Comparison of ENCODE assay signal across 24 mouse cellular contexts in the genomic region with DNA sequence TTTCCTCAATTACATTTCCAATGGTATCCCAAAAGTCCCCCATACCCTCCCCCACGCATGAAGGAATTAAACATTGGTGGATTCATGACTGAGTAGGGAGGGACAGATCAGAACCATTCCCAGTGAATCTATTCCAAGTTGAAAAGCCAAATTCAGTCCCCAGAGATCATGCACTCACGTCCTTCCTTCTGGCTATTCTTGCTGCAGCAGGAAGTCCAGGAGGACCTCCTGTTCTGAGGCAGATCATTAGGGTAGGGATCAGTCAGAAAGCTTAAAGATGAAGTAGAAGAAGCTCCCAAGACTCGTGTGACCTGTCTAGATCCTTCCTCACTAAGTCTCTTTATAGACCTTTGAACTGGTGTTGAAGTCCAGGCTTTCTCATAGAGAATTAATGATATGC.
DNase-seq lines count a peak whose midpoint lies in the region; ATAC-seq and TF ChIP-seq lines count a peak whose summit lies in the region.
"Had no signal": no experiment of that assay in that cellular context is flagged by ENCODE, and none has a peak within 500 bp of the region (broad histone marks: within the 10 kb centered on the region; RNA-seq: fewer than 3 reads in every experiment).

No protein-coding gene starts in this region.

- WGBS in heart, embryonic 11.5 days (ENCODE audit: insufficient replicate concordance): 55% methylated on average over 3 of the region's 3 CpGs
- WGBS in kidney, embryonic 14.5 days: 68% methylated on average over 3 of the region's 3 CpGs
- 53% methylated on average over 3 of the region's 3 CpGs for WGBS in heart, postnatal 0 days

- H3K4me2 ChIP-seq in heart, embryonic 11.5 days: no peak overlapping the region
- no peak overlapping the region for H3K4me2 ChIP-seq in kidney, embryonic 14.5 days (replicated peaks; ENCODE audit: low read depth, low read length)
- no peak overlapping the region for H3K4me2 ChIP-seq in heart, postnatal 0 days (ENCODE audit: low read depth, low read length)
- H3K4me2 ChIP-seq: hindbrain, embryonic 12.5 days; limb, embryonic 12.5 days; liver, embryonic 13.5 days; midbrain, embryonic 15.5 days; neural tube, embryonic 13.5 days had no signal

- no peaks in the 10 kb centered on the region for H3K36me3 ChIP-seq in heart, embryonic 11.5 days (ENCODE audit: control insufficient read depth, insufficient read depth, low read length)
- no peaks in the 10 kb centered on the region for H3K36me3 ChIP-seq in kidney, embryonic 14.5 days (ENCODE audit: control insufficient read depth, insufficient read depth, low read length)
- H3K36me3 ChIP-seq in heart, postnatal 0 days (replicated peaks; ENCODE audit: control insufficient read depth, insufficient read depth, low read length): no peaks in the 10 kb centered on the region
- H3K36me3 ChIP-seq: forebrain, embryonic 10.5 days; hindbrain, embryonic 12.5 days; limb, embryonic 12.5 days; liver, embryonic 13.5 days; midbrain, embryonic 15.5 days; neural tube, embryonic 13.5 days had no signal

- ATAC-seq in heart, embryonic 11.5 days (replicated peaks; ENCODE audit: insufficient number of reproducible peaks, low FRiP score, low TSS enrichment): no peak
- no peak for ATAC-seq in kidney, embryonic 14.5 days (ENCODE audit: low FRiP score, low TSS enrichment)
- peak; percentile 41; the same call in 1 of the 2 replicates for ATAC-seq in heart, postnatal 0 days (ENCODE audit: insufficient read depth, low read depth)
- ATAC-seq: forebrain, embryonic 16.5 days; intestine, postnatal 0 days; midbrain, embryonic 15.5 days had no signal

- no peak overlapping the region for H3K27ac ChIP-seq in heart, embryonic 11.5 days (ENCODE audit: low read depth, low read length)
- no peak overlapping the region for H3K27ac ChIP-seq in kidney, embryonic 14.5 days (ENCODE audit: low read depth, low read length)
- 0 out of 2 replicates have a peak overlapping the region, but pooled peaks have one; percentile 6 for H3K27ac ChIP-seq in heart, postnatal 0 days (ENCODE audit: low read depth)
- H3K27ac ChIP-seq: forebrain, embryonic 10.5 days; hindbrain, embryonic 12.5 days; limb, embryonic 12.5 days; liver, embryonic 13.5 days; midbrain, embryonic 15.5 days; neural tube, embryonic 13.5 days had no signal

- no peaks in the 10 kb centered on the region for H3K27me3 ChIP-seq in heart, embryonic 11.5 days (ENCODE audit: control insufficient read depth, insufficient read depth, low read length)
- H3K27me3 ChIP-seq in kidney, embryonic 14.5 days (ENCODE audit: control insufficient read depth, insufficient read depth, low read length): no peaks in the 10 kb centered on the region
- no peaks in the 10 kb centered on the region for H3K27me3 ChIP-seq in heart, postnatal 0 days (ENCODE audit: control insufficient read depth, insufficient read depth, low read length)
- H3K27me3 ChIP-seq: hindbrain, embryonic 12.5 days; limb, embryonic 12.5 days; liver, embryonic 13.5 days; megakaryocyte, embryonic 14.5 days; midbrain, embryonic 15.5 days; neural tube, embryonic 13.5 days had no signal

- no peaks in the 10 kb centered on the region for H3K9me3 ChIP-seq in heart, embryonic 11.5 days (replicated peaks; ENCODE audit: control insufficient read depth, low read length)
- no peaks in the 10 kb centered on the region for H3K9me3 ChIP-seq in kidney, embryonic 14.5 days (ENCODE audit: control insufficient read depth, low read length)
- no peaks in the 10 kb centered on the region for H3K9me3 ChIP-seq in heart, postnatal 0 days (replicated peaks; ENCODE audit: control insufficient read depth, low read length)
- H3K9me3 ChIP-seq: forebrain, embryonic 10.5 days; hindbrain, embryonic 12.5 days; limb, embryonic 12.5 days; liver, embryonic 13.5 days; megakaryocyte, embryonic 14.5 days; midbrain, embryonic 15.5 days; neural tube, embryonic 13.5 days had no signal

- H3K4me3 ChIP-seq in heart, embryonic 11.5 days (ENCODE audit: low read depth, low read length): no peak overlapping the region
- no peak overlapping the region for H3K4me3 ChIP-seq in kidney, embryonic 14.5 days (ENCODE audit: low read length)
- H3K4me3 ChIP-seq in heart, postnatal 0 days (ENCODE audit: low read depth, low read length): no peak overlapping the region
- H3K4me3 ChIP-seq: forebrain, embryonic 10.5 days; hindbrain, embryonic 12.5 days; limb, embryonic 12.5 days; liver, embryonic 13.5 days; midbrain, embryonic 15.5 days; myocyte; neural tube, embryonic 13.5 days had no signal

- no peak for TF ChIP-seq EP300 in heart, postnatal 0 days (IDR thresholded peaks at IDR 0.05; ENCODE audit: low read depth)

- TF ChIP-seq CTCF in heart, postnatal 0 days (IDR thresholded peaks at IDR 0.05; ENCODE audit: low read depth): no peak

- peak; percentile 98 for DNase-seq in heart, adult 11 months
- peak; percentile 16 to 55 for DNase-seq in kidney, postnatal 36 days
- no peak for DNase-seq in heart, postnatal 0 days (ENCODE audit: low spot score)
- peak; percentile 12 for DNase-seq in heart, postnatal 4 days
- no peak for DNase-seq in embryo, embryonic 9.5 days (ENCODE audit: extremely low spot score)
- no peak for DNase-seq in lung, postnatal 10 days
- DNase-seq: adrenal gland, postnatal 25 days; cerebellum, adult 11 months; cerebellum, adult 9-11 months; liver, embryonic 13.5 days; lung, adult 2 months; retina, postnatal 1 day; thymus, postnatal 14 days had no signal

- H3K4me1 ChIP-seq in heart, embryonic 11.5 days (ENCODE audit: control insufficient read depth, insufficient read depth, low read length): no peaks in the 10 kb centered on the region
- no peaks in the 10 kb centered on the region for H3K4me1 ChIP-seq in kidney, embryonic 14.5 days (ENCODE audit: control insufficient read depth, insufficient read depth, low read length)
- H3K4me1 ChIP-seq in heart, postnatal 0 days (ENCODE audit: control insufficient read depth, insufficient read depth): no peaks in the 10 kb centered on the region
- H3K4me1 ChIP-seq: forebrain, embryonic 10.5 days; hindbrain, embryonic 12.5 days; limb, embryonic 12.5 days; liver, embryonic 13.5 days; midbrain, embryonic 15.5 days; neural tube, embryonic 13.5 days had no signal

- no peak overlapping the region for H3K9ac ChIP-seq in heart, embryonic 11.5 days (ENCODE audit: low read depth, low read length)
- H3K9ac ChIP-seq in kidney, embryonic 14.5 days (ENCODE audit: low read depth, low read length): no peak overlapping the region
- no peak overlapping the region for H3K9ac ChIP-seq in heart, postnatal 0 days (replicated peaks; ENCODE audit: low read depth, low read length)
- H3K9ac ChIP-seq: hindbrain, embryonic 12.5 days; limb, embryonic 12.5 days; liver, embryonic 13.5 days; midbrain, embryonic 15.5 days; neural tube, embryonic 13.5 days had no signal

Comparison
In these comparisons a context has a peak if more than half of its experiments do, and no peak if none do; other contexts are left out.
1. DNase-seq: peak in heart, adult 11 months (single experiment), kidney, postnatal 36 days (2 of 2) and heart, postnatal 4 days (single experiment); none in heart, postnatal 0 days (single experiment), embryo, embryonic 9.5 days (single experiment) and lung, postnatal 10 days (single experiment).